Mouse (Mus musculus) thymus, adult 2 months (tissue): Measurements from ENCODE around the gene Nucb1.

ENCODE experiments used
- CTCF ChIP-seq: fragments of 200-500 bp; IDR thresholded peaks from 2 replicates; pipeline ENCODE4 v1.5.1; 2012; ENCODE audit warnings: mild to moderate bottlenecking, control low read depth, low read length, moderate library complexity, borderline replicate concordance; ENCODE audit not compliant: control insufficient read depth, poor library complexity, insufficient read depth; ENCODE audit errors: extremely low read depth
- POLR2A ChIP-seq: fragments of 200-500 bp; IDR thresholded peaks from 2 replicates; pipeline ENCODE4 v1.6.1; 2012; ENCODE audit warnings: mild to moderate bottlenecking, low read length, control low read depth, moderate library complexity; ENCODE audit not compliant: control insufficient read depth, poor library complexity, insufficient read depth; ENCODE audit errors: extremely low read depth

DNA sequence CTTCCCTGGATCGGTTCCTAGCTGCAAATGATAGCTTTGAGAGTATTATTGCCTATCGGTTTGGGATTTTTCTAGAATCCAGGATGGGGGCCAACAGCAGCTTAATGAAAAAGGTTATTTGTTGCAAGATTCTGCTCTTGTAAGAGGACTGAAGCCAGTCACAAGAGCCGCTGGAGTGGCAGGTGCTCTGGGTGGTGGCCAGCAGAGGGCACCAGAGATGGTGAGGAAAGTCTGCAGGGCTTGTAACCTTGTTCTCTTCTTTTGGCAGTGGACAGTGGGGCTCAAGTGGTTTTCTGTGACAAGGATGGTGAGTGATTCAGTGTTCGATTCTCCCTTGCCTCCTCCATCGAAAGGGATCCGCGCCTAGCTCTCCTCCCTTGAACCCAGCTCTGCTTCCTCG lies 45.6 kb upstream of the Nucb1 start:
- no peak for TF ChIP-seq POLR2A
- TF ChIP-seq CTCF: peak; percentile 84
